Mouse (Mus musculus): Measurements from ENCODE around the gene Bmp8b. TPM values are rescaled to one million over a fixed set of nuclear protein-coding genes. Genes with fewer than 3 reads are reported as not detected.
"Not testable (repeated sequence)": the region's sequence is repeated elsewhere in the genome, so short reads cannot be mapped to it uniquely, and the experiment has no call there.

The Bmp8b gene
- polyA plus RNA-seq, 1 experiment, result 0.35 TPM

DNA sequence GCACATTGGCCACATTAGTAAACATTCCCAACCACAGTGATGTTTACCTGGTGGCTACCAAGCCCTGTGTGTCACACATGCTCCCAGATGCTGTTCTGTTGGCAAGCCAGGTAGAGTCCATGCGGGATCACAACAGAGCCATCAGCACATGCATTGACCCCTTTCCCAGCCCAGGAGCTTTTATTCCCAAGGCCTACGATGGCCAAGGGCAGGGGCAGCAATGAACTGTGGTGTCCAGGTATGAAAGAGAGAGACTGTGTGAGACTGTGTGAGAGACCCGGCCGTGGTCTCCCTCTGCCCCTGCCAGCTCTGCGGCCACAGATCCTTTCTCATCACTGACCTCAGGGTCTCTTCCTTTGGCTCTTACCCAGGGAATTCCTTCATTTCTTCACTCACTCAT is 3.1 kb downstream of the Bmp8b start:
- TF ChIP-seq CTCF (IDR thresholded peaks at IDR 0.05; ENCODE audit: borderline replicate concordance, insufficient read depth, low read length), result no peak
- peaks cover 2% of the 10 kb centered on the region; the same call in 1 of the 2 replicates for H3K4me1 ChIP-seq (ENCODE audit: control insufficient read depth, insufficient read depth, low read length)
- H3K27ac ChIP-seq (ENCODE audit: insufficient read depth, low read length), result no peak overlapping the region
- no peak overlapping the region for H3K4me3 ChIP-seq (ENCODE audit: insufficient read depth, low read length)

DNA sequence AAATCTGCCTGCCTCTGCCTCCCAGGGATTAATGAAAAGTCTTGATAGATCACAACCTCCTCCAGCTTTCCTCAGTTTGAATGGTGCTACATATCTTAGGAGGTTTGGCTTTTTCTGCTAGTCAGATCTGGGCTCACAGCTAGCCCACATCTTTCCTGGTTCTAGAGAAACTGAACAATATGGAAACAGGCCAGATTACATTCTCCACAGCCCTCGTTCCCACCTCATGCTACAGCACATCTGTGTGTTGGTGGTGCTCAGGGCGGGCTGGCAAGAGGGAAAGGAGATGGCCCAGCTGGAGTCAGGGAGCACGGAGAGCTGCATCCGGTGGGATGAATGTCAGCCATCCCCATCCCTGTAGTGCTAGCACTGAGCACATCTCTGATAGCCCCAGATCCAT is 5.8 kb downstream of the Bmp8b start:
- H3K4me1 ChIP-seq (ENCODE audit: control insufficient read depth, insufficient read depth, low read length), result peaks cover 2% of the 10 kb centered on the region; the same call in 1 of the 2 replicates
- TF ChIP-seq CTCF (IDR thresholded peaks at IDR 0.05; ENCODE audit: borderline replicate concordance, insufficient read depth, low read length), result no peak
- H3K4me3 ChIP-seq (ENCODE audit: insufficient read depth, low read length), result no peak overlapping the region
- H3K27ac ChIP-seq (ENCODE audit: insufficient read depth, low read length), result no peak overlapping the region; the same call in 1 of the 2 replicates

DNA sequence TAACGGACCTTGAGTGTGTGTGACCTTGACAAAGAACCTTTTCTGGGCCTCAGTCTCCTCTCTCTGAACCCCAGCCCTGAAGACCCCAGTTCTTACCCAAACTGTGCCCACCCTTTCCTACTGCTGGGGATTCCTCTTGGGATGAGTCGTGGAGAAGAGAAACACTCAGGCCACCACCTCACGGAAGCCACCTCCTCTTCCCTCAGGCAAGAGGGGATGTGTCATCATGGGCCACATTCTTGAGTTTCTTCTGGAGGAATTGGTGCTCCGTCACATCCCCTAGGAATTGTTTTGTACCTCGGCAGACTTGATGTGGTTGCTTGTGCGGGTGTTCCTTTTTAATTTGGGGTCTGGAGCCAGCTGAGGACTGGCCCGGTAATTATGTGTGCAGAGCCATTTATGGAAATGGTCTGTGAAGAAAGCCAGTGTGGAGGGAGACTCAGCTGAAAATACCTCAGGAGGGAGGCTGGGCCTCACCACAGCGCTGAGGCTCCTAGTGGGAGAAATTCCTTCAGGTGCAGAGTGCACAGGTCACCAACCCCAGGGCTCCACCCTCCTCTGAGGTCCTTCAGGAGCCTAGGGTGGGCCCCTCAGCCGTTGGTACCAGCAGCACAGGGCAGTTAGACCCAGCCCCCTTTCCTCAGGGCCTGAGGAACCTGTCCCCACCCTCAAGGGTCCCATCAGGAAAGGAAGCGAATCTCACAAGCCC is 6.5 kb downstream of the Bmp8b start:
- not testable (repeated sequence) for H3K4me3 ChIP-seq (ENCODE audit: insufficient read depth, low read length); H3K4me1 ChIP-seq (ENCODE audit: control insufficient read depth, insufficient read depth, low read length); H3K27ac ChIP-seq (ENCODE audit: insufficient read depth, low read length)

DNA sequence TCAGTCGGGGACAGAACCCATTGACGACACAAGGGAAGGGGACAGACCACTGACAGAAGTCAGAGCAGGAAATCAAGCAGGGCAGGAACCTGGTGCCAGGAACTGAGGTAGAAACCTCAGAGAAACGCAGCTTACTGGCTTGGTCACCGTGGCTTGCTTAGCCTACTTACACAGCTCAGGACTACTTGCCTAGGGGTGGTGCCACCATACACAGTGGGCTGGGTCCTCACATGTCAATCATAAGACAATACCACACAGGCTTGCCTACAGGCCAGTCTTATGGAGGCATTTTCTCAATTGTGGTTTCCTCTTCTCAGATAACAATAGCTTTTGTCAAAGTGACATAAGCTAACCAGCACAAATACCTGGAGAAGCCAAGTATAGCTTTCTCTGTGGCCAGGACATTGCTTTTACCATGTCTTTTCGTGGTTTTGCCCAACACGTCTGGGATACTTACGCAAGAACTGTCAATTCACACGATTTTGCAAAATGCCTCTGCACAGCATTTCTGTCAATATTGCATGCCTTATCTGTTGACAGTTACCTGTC is 7.3 kb downstream of the Bmp8b start:
- H3K27ac ChIP-seq (ENCODE audit: insufficient read depth, low read length), result no peak overlapping the region
- H3K4me3 ChIP-seq (ENCODE audit: insufficient read depth, low read length), result no peak overlapping the region
- TF ChIP-seq CTCF (IDR thresholded peaks at IDR 0.05; ENCODE audit: borderline replicate concordance, insufficient read depth, low read length) (no peak), POLR2A (IDR thresholded peaks at IDR 0.05; ENCODE audit: low read depth, low read length) (no peak)
- H3K4me1 ChIP-seq (ENCODE audit: control insufficient read depth, insufficient read depth, low read length), result peaks cover 2% of the 10 kb centered on the region; the same call in 1 of the 2 replicates

DNA sequence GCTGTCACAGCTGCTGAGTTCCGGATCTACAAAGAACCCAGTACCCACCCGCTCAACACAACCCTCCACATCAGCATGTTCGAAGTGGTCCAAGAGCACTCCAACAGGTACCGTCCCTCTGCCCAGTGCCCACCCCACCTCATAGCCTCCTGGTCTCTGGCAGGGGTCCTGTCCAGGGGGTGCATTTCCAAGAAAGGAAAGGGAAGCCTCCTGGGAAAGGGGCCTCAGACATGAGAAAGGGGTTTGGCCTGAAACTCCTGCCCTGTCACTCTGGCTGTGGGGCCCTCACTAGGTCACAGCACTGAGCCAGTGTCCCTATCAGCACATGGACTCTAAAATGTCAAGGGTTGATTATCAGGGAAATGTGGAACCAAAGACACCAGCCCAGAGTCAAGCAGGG is 9.7 kb downstream of the Bmp8b start:
- H3K4me1 ChIP-seq (ENCODE audit: control insufficient read depth, insufficient read depth, low read length); H3K4me3 ChIP-seq (ENCODE audit: insufficient read depth, low read length); H3K27ac ChIP-seq (ENCODE audit: insufficient read depth, low read length): not testable (repeated sequence)

DNA sequence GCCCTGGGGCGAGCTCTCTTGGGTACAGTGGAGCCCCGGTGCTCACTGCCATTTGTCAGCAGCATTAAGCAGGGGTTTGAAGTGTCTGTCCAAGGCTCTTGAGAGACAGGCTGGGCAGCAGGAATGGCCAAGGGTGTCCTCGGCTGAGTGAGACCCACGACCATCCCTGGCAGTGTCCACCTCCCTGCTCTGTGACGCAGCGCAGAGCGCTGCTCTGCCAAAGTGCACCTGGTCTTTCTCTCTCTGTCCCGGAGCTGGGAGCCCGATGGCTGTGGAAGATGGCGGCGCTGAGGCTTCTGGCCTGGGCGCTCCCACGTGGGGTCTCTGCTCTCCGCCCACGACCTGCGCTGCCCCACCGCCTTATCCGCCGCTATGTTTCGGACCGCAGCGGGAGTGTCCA is 11.0 kb downstream of the Bmp8b start, which contains the start of gene Oxct2b:
Gene Oxct2b (plus strand): TSS at position 256 of the 400 bp plus-strand sequence.
- TF ChIP-seq POLR2A (IDR thresholded peaks at IDR 0.05; ENCODE audit: low read depth, low read length) (no peak), CTCF (IDR thresholded peaks at IDR 0.05; ENCODE audit: borderline replicate concordance, insufficient read depth, low read length) (no peak)
- Histone ChIP-seq H3K4me1 (ENCODE audit: control insufficient read depth, insufficient read depth, low read length) (no peaks in the 10 kb centered on the region), H3K27ac (ENCODE audit: insufficient read depth, low read length) (no peak within 1 kb of the TSS), H3K4me3 (ENCODE audit: insufficient read depth, low read length) (no peak within 1 kb of the TSS)

DNA sequence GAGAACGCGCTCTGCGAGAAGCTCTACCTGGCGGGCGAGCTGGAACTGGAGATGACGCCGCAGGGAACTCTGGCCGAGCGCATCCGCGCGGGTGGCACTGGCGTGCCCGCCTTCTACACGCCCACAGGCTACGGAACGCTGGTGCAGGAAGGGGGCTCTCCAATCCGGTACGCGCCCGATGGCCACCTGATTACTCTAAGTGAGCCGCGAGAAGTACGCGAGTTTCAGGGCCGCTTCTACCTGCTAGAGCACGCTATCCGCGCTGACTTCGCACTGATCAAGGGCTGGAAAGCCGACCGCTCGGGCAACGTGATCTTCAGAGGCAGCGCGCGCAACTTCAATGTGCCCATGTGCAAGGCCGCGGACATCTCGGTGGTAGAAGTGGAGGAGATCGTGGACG is 11.7 kb downstream of the Bmp8b start:
- H3K4me1 ChIP-seq (ENCODE audit: control insufficient read depth, insufficient read depth, low read length); H3K4me3 ChIP-seq (ENCODE audit: insufficient read depth, low read length); H3K27ac ChIP-seq (ENCODE audit: insufficient read depth, low read length): not testable (repeated sequence)

DNA sequence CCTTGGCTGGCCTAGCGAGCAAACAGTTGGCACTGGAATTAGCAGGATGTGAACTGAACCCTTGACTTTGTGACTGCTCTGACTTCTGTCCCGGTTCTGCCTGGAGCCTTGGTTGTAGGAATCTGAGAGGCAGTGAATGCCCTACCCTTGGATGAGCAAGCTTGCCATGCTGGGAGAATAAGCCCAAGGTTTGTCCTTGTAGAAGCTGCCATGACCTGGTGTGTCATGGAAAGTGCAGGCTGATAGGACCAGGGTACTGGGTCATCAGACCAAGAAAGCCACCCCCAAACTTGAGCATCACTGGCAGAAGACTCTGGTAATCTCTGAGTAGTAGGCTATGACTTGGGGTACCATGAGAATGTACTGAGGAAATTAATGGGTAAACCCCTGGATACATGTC is 16.3 kb downstream of the Bmp8b start:
- H3K4me3 ChIP-seq (ENCODE audit: insufficient read depth, low read length), result no peak overlapping the region
- TF ChIP-seq CTCF (IDR thresholded peaks at IDR 0.05; ENCODE audit: borderline replicate concordance, insufficient read depth, low read length) (no peak), POLR2A (IDR thresholded peaks at IDR 0.05; ENCODE audit: low read depth, low read length) (no peak)
- H3K27ac ChIP-seq (ENCODE audit: insufficient read depth, low read length), result no peak overlapping the region
- no peaks in the 10 kb centered on the region for H3K4me1 ChIP-seq (ENCODE audit: control insufficient read depth, insufficient read depth, low read length)

DNA sequence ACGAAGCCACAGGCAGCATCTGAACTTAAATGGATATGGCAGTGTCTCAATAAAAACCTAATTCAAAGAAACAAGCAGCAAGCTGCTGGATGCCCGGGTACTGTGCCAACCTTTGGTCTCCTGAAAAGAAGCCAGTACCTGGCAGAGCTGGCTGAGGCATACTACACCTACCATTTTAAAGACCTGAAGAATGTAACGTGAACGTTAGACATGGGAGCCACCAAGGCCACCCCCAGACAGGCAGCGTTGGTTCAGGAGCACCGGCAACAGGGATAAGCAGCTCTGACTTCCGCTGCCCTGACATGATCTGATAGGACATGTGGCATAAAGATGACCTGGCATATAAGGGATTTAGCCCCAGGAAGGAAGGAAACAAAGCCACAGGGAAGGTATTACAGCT is 21.7 kb downstream of the Bmp8b start:
- H3K27ac ChIP-seq (ENCODE audit: insufficient read depth, low read length), result no peak overlapping the region
- no peak overlapping the region for H3K4me3 ChIP-seq (ENCODE audit: insufficient read depth, low read length)
- no peak for TF ChIP-seq CTCF (IDR thresholded peaks at IDR 0.05; ENCODE audit: borderline replicate concordance, insufficient read depth, low read length)
- TF ChIP-seq POLR2A (IDR thresholded peaks at IDR 0.05; ENCODE audit: low read depth, low read length), result no peak
- H3K4me1 ChIP-seq (ENCODE audit: control insufficient read depth, insufficient read depth, low read length), result no peaks in the 10 kb centered on the region

DNA sequence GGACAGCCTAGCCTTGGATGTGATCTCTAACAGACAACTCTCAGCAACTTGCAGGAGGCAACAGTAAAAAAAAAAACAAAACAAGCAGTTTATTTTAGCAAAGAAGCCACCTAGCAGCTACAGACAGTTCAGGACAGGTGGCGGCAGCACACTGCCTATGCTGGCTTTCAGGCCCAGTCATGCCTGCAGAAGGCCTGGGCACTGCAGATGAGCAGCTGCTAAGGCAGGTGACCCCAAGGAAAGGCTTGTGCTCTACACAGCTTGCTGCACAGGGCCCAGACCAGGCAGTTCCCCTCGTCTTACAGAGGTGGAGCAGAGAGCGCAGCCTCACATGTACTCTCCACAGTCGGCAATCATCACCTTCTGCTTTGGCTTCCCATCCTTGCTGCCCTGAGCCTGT is 22.1 kb downstream of the Bmp8b start:
- Histone ChIP-seq H3K4me3 (ENCODE audit: insufficient read depth, low read length) (no peak overlapping the region), H3K4me1 (ENCODE audit: control insufficient read depth, insufficient read depth, low read length) (no peaks in the 10 kb centered on the region), H3K27ac (ENCODE audit: insufficient read depth, low read length) (no peak overlapping the region)
- TF ChIP-seq CTCF (IDR thresholded peaks at IDR 0.05; ENCODE audit: borderline replicate concordance, insufficient read depth, low read length) (no peak), POLR2A (IDR thresholded peaks at IDR 0.05; ENCODE audit: low read depth, low read length) (no peak)

DNA sequence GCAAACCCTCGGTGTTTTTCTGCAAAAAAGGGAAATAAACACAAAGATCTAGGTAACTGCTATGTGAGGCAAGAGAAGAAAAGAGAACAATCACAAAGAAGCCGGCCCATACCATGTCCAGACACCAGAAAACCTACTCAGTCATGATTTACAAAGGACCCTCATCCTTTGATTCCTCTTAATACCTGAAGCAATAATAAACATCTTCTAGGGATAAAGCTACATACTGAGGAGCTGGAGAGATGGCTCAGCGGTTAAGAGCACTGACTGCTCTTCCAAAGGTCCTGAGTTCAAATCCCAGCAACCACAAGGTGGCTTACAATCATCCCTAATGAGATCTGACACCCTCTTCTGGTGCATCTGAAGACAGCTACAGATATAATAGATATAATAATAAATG is 32.6 kb downstream of the Bmp8b start:
- H3K4me3 ChIP-seq (ENCODE audit: insufficient read depth, low read length), result no peak overlapping the region
- no peak overlapping the region for H3K27ac ChIP-seq (ENCODE audit: insufficient read depth, low read length)
- TF ChIP-seq POLR2A (IDR thresholded peaks at IDR 0.05; ENCODE audit: low read depth, low read length) (no peak), CTCF (IDR thresholded peaks at IDR 0.05; ENCODE audit: borderline replicate concordance, insufficient read depth, low read length) (no peak)
- H3K4me1 ChIP-seq (ENCODE audit: control insufficient read depth, insufficient read depth, low read length), result no peaks in the 10 kb centered on the region; the same call in 1 of the 2 replicates

Data from embryonic fibroblast, embryonic 13.5 days (primary cell).